Mouse (Mus musculus): ENCODE results near the gene Zyx. TPM values are rescaled to one million over a fixed set of nuclear protein-coding genes. Genes with fewer than 3 reads are reported as not detected.

Gene Zyx
- polyA plus RNA-seq, 1 experiment from 2014 or later, result 33.1 TPM

DNA sequence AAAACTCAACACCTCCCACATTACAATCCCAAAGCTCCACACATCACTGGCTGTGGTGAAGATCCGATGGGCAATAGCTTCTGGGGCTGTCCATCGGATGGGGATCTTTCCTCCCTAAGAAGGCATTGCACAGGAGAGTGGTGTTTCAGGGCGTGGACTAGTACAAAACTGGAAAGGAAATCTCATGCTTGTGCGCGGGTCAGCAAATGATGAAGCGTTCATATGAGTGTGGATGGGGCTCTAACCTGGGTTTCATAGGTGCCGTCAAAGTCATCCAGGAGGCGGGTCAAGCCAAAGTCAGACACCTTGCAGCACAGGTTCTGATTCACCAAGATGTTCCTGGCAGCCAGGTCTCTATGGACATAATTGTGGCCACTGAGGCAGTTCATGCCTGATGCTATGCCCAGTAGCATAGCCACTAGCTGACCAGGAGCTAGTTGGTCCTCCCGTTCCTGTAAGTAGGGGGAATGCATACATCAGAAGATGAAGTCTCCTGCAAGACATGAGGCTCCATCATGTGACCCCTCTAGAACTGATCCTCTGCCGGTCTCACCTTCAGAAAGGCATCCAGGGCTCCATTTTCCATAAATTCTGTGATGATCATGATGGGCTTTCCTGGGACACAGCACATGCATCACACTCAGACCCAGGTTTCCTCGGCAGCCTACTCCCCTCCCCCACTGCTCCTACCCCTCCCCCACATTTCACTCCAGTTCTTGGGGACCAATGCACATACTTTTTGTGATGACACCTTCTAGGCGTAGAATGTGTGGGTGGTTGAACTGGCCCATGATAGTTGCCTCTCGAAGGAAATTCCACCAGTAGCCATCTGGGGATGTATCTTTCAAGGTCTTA, 11.8 kb downstream of the Zyx start:
- ATAC-seq (replicated peaks), result no peak
- no peak overlapping the region for H3K9ac ChIP-seq (replicated peaks)
- no peak overlapping the region for H3K4me2 ChIP-seq (replicated peaks)
- no peaks in the 10 kb centered on the region for H3K9me3 ChIP-seq
- no peak overlapping the region for H3K27ac ChIP-seq (replicated peaks)
- H3K4me3 ChIP-seq, result no peak overlapping the region
- H3K4me1 ChIP-seq, result peaks cover 3% of the 10 kb centered on the region; the same call in 1 of the 2 replicates
- WGBS, result 95% methylated on average over 13 of the region's 13 CpGs
- no peaks in the 10 kb centered on the region for H3K27me3 ChIP-seq
- H3K36me3 ChIP-seq, result peaks cover 22% of the 10 kb centered on the region

DNA sequence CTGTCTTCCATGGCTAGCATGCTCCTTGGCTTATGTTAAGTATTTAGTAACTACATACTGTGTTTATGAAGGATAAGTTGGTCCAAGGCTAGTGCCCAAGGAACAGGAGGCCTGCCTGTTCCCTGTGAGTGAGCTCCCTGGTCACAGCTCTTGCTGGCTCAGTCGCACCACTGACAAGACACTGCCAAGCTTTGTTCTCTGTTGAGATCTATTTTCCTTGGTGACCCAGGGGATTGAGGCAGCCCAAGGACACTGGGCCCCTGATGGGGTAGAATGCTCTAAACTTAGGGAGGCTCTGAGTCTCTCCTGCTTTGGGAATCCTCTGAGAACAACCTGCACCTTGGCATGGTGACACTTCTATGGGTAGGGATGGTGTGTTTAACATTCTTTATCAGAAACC, 12.6 kb downstream of the Zyx start:
- whole genome bisulfite sequencing, result 48% methylated on average over 1 of the region's 1 CpGs
- Histone ChIP-seq H3K4me2 (replicated peaks) (no peak overlapping the region), H3K27me3 (no peaks in the 10 kb centered on the region), H3K4me3 (no peak overlapping the region), H3K4me1 (peaks cover 3% of the 10 kb centered on the region; the same call in 1 of the 2 replicates), H3K9me3 (no peaks in the 10 kb centered on the region), H3K9ac (replicated peaks) (no peak overlapping the region), H3K36me3 (peaks cover 14% of the 10 kb centered on the region), H3K27ac (replicated peaks) (no peak overlapping the region)
- ATAC-seq (replicated peaks), result no peak

DNA sequence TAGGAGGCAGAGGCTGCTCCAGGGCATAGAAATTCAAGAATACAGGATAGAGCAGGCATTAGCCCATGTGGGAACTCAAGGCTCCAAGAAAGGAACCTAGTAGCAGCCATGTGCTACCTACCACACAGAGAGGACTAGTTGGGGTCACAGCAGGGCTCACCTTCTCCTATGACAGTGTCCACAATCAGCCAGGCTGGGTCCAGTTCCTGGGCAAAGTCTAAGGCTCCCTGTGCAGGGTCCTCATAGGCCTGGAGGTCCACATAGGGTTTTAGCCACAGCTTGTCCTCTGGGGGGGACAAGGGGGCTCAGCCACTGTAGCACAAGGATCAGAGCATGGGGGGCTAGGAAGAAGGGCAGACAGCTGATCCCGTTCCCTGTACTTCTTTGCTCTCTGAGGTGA, 13.1 kb downstream of the Zyx start:
- Histone ChIP-seq H3K9ac (replicated peaks) (no peak overlapping the region), H3K4me2 (replicated peaks) (no peak overlapping the region), H3K4me3 (no peak overlapping the region), H3K27me3 (no peaks in the 10 kb centered on the region), H3K4me1 (peaks cover 3% of the 10 kb centered on the region; the same call in 1 of the 2 replicates), H3K27ac (replicated peaks) (no peak overlapping the region), H3K36me3 (peaks cover 14% of the 10 kb centered on the region), H3K9me3 (no peaks in the 10 kb centered on the region)
- ATAC-seq (replicated peaks), result no peak
- WGBS, result 90% methylated on average over 1 of the region's 1 CpGs

GRCm38 (mm10) chr6:42362974-42363373, 13.5 kb downstream of the Zyx start:
- Histone ChIP-seq H3K4me2 (replicated peaks) (no peak overlapping the region), H3K4me1 (peaks cover 3% of the 10 kb centered on the region; the same call in 1 of the 2 replicates), H3K27me3 (no peaks in the 10 kb centered on the region), H3K9me3 (no peaks in the 10 kb centered on the region), H3K4me3 (no peak overlapping the region), H3K27ac (replicated peaks) (no peak overlapping the region), H3K36me3 (peaks cover 12% of the 10 kb centered on the region), H3K9ac (replicated peaks) (no peak overlapping the region)
- WGBS, result 47% methylated on average over 3 of the region's 3 CpGs
- no peak for ATAC-seq (replicated peaks)

DNA sequence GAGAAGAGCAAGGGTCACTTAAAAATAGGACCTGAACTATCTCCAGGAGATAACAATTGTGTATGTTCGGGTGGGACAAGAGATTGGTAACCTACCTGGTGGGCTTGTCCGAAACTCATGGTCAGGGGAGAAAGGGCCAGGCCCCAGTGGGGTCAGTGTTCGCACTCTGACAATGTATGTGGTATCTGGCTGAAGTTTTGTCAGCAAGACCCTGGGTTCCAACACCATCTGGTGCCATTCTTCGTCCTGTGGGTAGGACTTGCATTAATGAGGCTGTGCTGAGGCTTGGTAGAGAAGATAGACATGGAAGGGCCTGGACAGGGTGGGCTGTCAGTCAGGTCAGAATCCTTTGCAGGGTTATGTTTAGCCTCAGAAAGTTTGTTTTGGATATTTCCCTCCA, 14.6 kb downstream of the Zyx start:
- 87% methylated on average over 4 of the region's 4 CpGs for WGBS
- H3K27me3 ChIP-seq, result no peaks in the 10 kb centered on the region
- no peaks in the 10 kb centered on the region for H3K9me3 ChIP-seq
- H3K4me1 ChIP-seq, result peaks cover 3% of the 10 kb centered on the region; the same call in 1 of the 2 replicates
- no peak overlapping the region for H3K4me2 ChIP-seq (replicated peaks)
- H3K9ac ChIP-seq (replicated peaks), result no peak overlapping the region
- no peak overlapping the region for H3K4me3 ChIP-seq
- no peak overlapping the region for H3K27ac ChIP-seq (replicated peaks)
- ATAC-seq (replicated peaks), result no peak
- 0 out of 2 replicates have a peak, but pooled peaks cover 3% of the 10 kb centered on the region for H3K36me3 ChIP-seq

- Histone ChIP-seq H3K9me3 (no peaks in the 10 kb centered on the region), H3K4me2 (replicated peaks) (no peak overlapping the region), H3K4me1 (peaks cover 3% of the 10 kb centered on the region; the same call in 1 of the 2 replicates), H3K27ac (replicated peaks) (no peak overlapping the region), H3K9ac (replicated peaks) (no peak overlapping the region), H3K27me3 (no peaks in the 10 kb centered on the region), H3K36me3 (no peaks in the 10 kb centered on the region), H3K4me3 (no peak overlapping the region)
- no peak for ATAC-seq (replicated peaks)
- 94% methylated on average over 15 of the region's 15 CpGs for WGBS
These were observed 15.2 kb downstream of the Zyx start for GRCm38 (mm10) chr6:42364607-42365006.

- Histone ChIP-seq H3K27me3 (no peaks in the 10 kb centered on the region), H3K36me3 (no peaks in the 10 kb centered on the region), H3K4me1 (peaks cover 3% of the 10 kb centered on the region; the same call in 1 of the 2 replicates), H3K9me3 (no peaks in the 10 kb centered on the region), H3K4me3 (no peak overlapping the region), H3K9ac (replicated peaks) (no peak overlapping the region), H3K4me2 (replicated peaks) (no peak overlapping the region), H3K27ac (replicated peaks) (no peak overlapping the region)
- ATAC-seq (replicated peaks), result no peak
- 89% methylated on average over 6 of the region's 6 CpGs for WGBS
These were observed 15.8 kb downstream of the Zyx start for GRCm38 (mm10) chr6:42365215-42365614.

DNA sequence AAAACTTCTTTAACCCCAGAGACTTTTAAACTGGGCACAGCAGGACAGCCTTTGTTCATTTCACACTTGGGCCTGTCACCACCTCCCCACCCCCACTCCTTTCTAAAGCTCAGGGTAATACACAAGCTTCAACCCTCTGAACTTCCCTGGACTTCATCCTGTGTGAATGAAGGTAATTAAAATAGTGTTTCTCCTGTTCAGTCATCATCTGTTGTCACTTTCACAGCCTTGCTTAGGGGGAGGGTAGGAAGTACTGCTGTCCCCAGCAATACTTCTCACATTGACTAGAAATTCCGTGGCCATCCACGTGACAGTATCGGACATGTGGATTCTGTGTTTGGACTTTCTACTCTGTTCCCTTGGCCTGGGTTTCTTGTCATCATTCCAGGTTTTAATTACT, 20.4 kb downstream of the Zyx start:
- Histone ChIP-seq H3K27me3 (0 out of 2 replicates have a peak, but pooled peaks cover 3% of the 10 kb centered on the region), H3K27ac (replicated peaks) (no peak overlapping the region), H3K9me3 (no peaks in the 10 kb centered on the region), H3K4me2 (replicated peaks) (no peak overlapping the region), H3K9ac (replicated peaks) (no peak overlapping the region), H3K4me1 (peaks cover 14% of the 10 kb centered on the region), H3K4me3 (no peak overlapping the region), H3K36me3 (no peaks in the 10 kb centered on the region)
- 0 out of 2 replicates have a peak, but pooled peaks have one; percentile 15 for ATAC-seq (replicated peaks)
- 3% methylated on average over 3 of the region's 3 CpGs for WGBS

GRCm38 (mm10) chr6:42370630-42371363, 21.4 kb downstream of the Zyx start:
- Histone ChIP-seq H3K27ac (replicated peaks) (no peak overlapping the region), H3K4me2 (replicated peaks) (no peak overlapping the region), H3K9ac (replicated peaks) (no peak overlapping the region), H3K36me3 (no peaks in the 10 kb centered on the region), H3K4me3 (no peak overlapping the region), H3K27me3 (0 out of 2 replicates have a peak, but pooled peaks cover 3% of the 10 kb centered on the region), H3K9me3 (no peaks in the 10 kb centered on the region), H3K4me1 (peaks cover 14% of the 10 kb centered on the region)
- no peak for ATAC-seq (replicated peaks)
- WGBS, result 37% methylated on average over 4 of the region's 4 CpGs

DNA sequence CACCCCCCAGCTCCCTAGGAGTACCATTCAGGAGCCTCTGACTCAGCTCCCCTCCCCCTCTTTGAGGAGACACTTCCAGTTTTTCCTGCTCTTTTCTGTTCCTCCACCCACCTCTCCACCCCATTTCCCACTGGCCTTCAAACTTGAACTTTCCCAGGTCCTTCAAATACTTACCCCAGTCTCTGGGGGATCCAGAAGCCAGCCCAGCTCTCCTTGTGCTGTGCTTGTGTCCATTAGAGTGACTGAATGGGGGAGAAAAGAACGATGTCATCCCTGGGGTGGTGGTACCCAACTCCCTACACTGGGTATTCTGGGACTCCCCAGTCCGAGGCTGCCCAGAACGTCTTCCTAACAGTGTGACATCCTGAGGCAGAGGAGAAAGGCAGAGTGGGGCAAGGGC, 22.6 kb downstream of the Zyx start:
- Histone ChIP-seq H3K4me3 (no peak overlapping the region), H3K36me3 (no peaks in the 10 kb centered on the region), H3K9me3 (no peaks in the 10 kb centered on the region), H3K4me2 (replicated peaks) (no peak overlapping the region), H3K27me3 (0 out of 2 replicates have a peak, but pooled peaks cover 3% of the 10 kb centered on the region), H3K27ac (replicated peaks) (no peak overlapping the region), H3K9ac (replicated peaks) (no peak overlapping the region), H3K4me1 (peaks cover 14% of the 10 kb centered on the region)
- 5% methylated on average over 3 of the region's 3 CpGs for WGBS
- ATAC-seq (replicated peaks), result no peak

DNA sequence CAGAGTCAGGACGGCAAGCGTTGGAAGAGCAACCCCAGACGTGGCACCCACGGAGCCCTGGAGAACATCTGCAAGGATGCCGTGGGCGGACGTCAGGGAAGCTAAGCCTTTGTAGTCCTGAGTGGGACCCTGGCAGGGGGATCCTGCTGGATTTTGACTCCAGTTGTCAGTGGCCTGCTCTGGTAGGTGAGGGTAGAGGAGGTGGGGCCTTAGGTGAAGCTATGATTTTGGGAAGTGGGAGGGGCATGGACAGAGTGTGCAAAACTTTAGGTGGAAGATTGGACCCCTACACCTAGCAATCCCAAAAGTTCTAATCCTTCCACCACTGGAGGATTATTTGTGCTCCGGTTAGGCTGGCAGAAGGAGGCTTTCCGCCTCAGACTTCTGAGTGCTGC, 23.0 kb downstream of the Zyx start:
- 19% methylated on average over 9 of the region's 9 CpGs for WGBS

More for the DNA sequence above, 23.0 kb downstream of the Zyx start:
- no peak overlapping the region for H3K27ac ChIP-seq (replicated peaks)
- peak overlapping the region; percentile 91 for H3K4me2 ChIP-seq (replicated peaks)
- no peaks in the 10 kb centered on the region for H3K36me3 ChIP-seq
- H3K9me3 ChIP-seq, result no peaks in the 10 kb centered on the region
- H3K4me3 ChIP-seq, result no peak overlapping the region
- ATAC-seq (replicated peaks), result peak; percentile 20; the same call in 1 of the 2 replicates
- no peak overlapping the region for H3K9ac ChIP-seq (replicated peaks)
- peaks cover 14% of the 10 kb centered on the region for H3K4me1 ChIP-seq
- 0 out of 2 replicates have a peak, but pooled peaks cover 3% of the 10 kb centered on the region for H3K27me3 ChIP-seq
